Mouse (Mus musculus): ENCODE results near the gene Cdrt4. TPM values are rescaled to one million over a fixed set of nuclear protein-coding genes. Genes with fewer than 3 reads are reported as not detected.
A peak's percentile ranks its signal among the peaks of the same experiment; 100 is the strongest.

Cdrt4 gene
- polyA plus RNA-seq, 1 experiment from 2014 or later: 0.29 TPM

- H3K9me3 ChIP-seq (ENCODE audit: control insufficient read depth, low read length): no peaks in the 10 kb centered on the region
- H3K27ac ChIP-seq (replicated peaks; ENCODE audit: low read depth, low read length): no peak overlapping the region
- WGBS: 89% methylated on average over 9 of the region's 9 CpGs
- no peak overlapping the region for H3K9ac ChIP-seq (ENCODE audit: low read length)
- DNase-seq (ENCODE audit: low spot score): no peak
- H3K4me1 ChIP-seq (ENCODE audit: control insufficient read depth, insufficient read depth, low read length): 0 out of 2 replicates have a peak, but pooled peaks cover 2% of the 10 kb centered on the region
- no peaks in the 10 kb centered on the region for H3K27me3 ChIP-seq (ENCODE audit: control insufficient read depth, insufficient read depth, low read length)
- H3K36me3 ChIP-seq (ENCODE audit: control insufficient read depth, insufficient read depth, low read length): no peaks in the 10 kb centered on the region
- no peak overlapping the region for H3K4me2 ChIP-seq (ENCODE audit: low read depth, severe bottlenecking)
- ATAC-seq (ENCODE audit: insufficient number of reproducible peaks, low FRiP score, low TSS enrichment, low read depth): no peak
- H3K4me3 ChIP-seq (ENCODE audit: low read depth, low read length): no peak overlapping the region
Observed at GRCm38 (mm10) chr11:62995066-62995754, 44.2 kb downstream of the Cdrt4 start.

DNA sequence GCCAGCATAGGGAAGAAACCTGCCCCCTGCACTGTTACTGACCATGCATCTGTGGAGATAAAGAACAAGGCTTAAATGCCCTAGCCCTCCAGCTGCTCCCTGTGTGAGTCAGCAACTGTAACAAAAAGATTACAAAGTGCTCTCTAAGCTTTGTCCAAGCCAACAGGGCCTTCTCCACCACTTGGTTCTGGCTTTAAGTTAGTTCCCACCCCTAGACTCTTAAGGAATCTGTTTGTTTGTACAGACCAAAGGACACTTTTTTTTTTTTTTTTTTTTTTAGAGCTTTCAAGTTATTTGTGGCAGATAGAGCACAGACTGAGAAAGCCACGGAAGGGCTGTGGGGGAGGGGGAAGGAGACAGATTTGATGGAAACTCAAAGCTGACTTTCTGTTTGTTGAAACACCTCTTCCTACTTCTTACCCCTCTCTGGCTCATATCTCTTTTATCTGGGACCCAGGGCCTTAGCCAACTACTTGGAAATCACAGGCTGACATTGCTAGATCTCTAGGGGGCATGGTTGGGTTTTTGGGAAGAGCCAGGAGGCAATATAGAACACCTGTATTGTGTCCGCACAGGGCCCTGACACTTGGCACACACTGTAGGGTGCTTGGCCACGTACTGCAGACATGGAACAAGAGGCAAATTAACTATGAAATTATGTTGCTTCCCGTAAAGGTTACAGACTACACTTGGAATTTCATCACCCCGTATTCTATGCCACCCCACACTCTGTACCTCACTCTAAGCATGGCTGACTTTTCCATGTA is 44.9 kb downstream of the Cdrt4 start:
- no peaks in the 10 kb centered on the region for H3K36me3 ChIP-seq (ENCODE audit: control insufficient read depth, insufficient read depth, low read length)
- H3K9ac ChIP-seq (ENCODE audit: low read length): no peak overlapping the region
- H3K27ac ChIP-seq (replicated peaks; ENCODE audit: low read depth, low read length): no peak overlapping the region
- no peak for ATAC-seq (ENCODE audit: insufficient number of reproducible peaks, low FRiP score, low TSS enrichment, low read depth)
- no peak overlapping the region for H3K4me2 ChIP-seq (ENCODE audit: low read depth, severe bottlenecking)
- H3K9me3 ChIP-seq (ENCODE audit: control insufficient read depth, low read length): no peaks in the 10 kb centered on the region
- 70% methylated on average over 5 of the region's 5 CpGs for WGBS
- no peak for DNase-seq (ENCODE audit: low spot score)
- H3K4me3 ChIP-seq (ENCODE audit: low read depth, low read length): no peak overlapping the region
- no peaks in the 10 kb centered on the region for H3K27me3 ChIP-seq (ENCODE audit: control insufficient read depth, insufficient read depth, low read length)
- H3K4me1 ChIP-seq (ENCODE audit: control insufficient read depth, insufficient read depth, low read length): 0 out of 2 replicates have a peak, but pooled peaks cover 2% of the 10 kb centered on the region

- Histone ChIP-seq H3K4me1 (ENCODE audit: control insufficient read depth, insufficient read depth, low read length) (0 out of 2 replicates have a peak, but pooled peaks cover 2% of the 10 kb centered on the region), H3K36me3 (ENCODE audit: control insufficient read depth, insufficient read depth, low read length) (no peaks in the 10 kb centered on the region), H3K4me3 (ENCODE audit: low read depth, low read length) (no peak overlapping the region), H3K27me3 (ENCODE audit: control insufficient read depth, insufficient read depth, low read length) (no peaks in the 10 kb centered on the region), H3K27ac (replicated peaks; ENCODE audit: low read depth, low read length) (no peak overlapping the region), H3K9ac (ENCODE audit: low read length) (no peak overlapping the region), H3K4me2 (ENCODE audit: low read depth, severe bottlenecking) (no peak overlapping the region), H3K9me3 (ENCODE audit: control insufficient read depth, low read length) (no peaks in the 10 kb centered on the region)
- no peak for DNase-seq (ENCODE audit: low spot score)
- no peak for ATAC-seq (ENCODE audit: insufficient number of reproducible peaks, low FRiP score, low TSS enrichment, low read depth)
- 82% methylated on average over 4 of the region's 4 CpGs for WGBS
Observed at GRCm38 (mm10) chr11:62996522-62996898, 45.5 kb downstream of the Cdrt4 start.

DNA sequence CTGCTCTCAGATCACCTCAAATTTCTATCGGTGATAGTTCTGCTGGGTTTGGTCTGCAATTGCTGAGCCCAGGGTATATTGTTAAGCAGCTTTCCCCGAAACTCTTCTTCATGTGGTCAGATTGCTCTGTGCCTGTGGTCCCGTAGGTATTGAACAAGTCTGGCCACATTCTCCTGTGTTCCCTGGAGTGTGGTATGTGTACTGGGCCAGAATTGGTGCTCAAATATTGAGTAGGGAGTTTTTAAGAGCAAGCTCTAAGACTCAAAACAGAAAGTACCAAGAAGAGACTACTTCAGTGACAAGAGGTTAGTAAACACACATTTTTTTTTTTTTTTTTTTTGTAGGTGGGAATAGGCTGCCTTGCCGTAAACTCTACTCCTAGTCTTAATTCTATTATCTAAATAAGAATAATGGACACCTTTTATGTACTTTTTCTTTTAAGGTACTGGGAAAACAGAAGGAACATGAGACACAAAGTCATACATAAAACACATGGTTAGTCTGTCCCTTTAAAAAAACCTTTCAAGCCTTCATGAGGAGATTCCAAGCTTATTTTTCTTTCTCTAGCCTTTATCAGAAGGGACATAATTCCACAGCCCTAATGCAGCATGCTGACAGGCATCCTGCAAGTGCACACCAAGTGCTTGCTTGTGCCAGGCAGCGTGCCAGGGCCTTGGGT is 46.2 kb downstream of the Cdrt4 start:
- WGBS: 92% methylated on average over 5 of the region's 5 CpGs
- H3K4me2 ChIP-seq (ENCODE audit: low read depth, severe bottlenecking): no peak overlapping the region
- 0 out of 2 replicates have a peak, but pooled peaks cover 2% of the 10 kb centered on the region for H3K4me1 ChIP-seq (ENCODE audit: control insufficient read depth, insufficient read depth, low read length)
- no peaks in the 10 kb centered on the region for H3K9me3 ChIP-seq (ENCODE audit: control insufficient read depth, low read length)
- H3K36me3 ChIP-seq (ENCODE audit: control insufficient read depth, insufficient read depth, low read length): no peaks in the 10 kb centered on the region
- no peak overlapping the region for H3K9ac ChIP-seq (ENCODE audit: low read length)
- ATAC-seq (ENCODE audit: insufficient number of reproducible peaks, low FRiP score, low TSS enrichment, low read depth) (no peak), DNase-seq (ENCODE audit: low spot score) (no peak)
- H3K27me3 ChIP-seq (ENCODE audit: control insufficient read depth, insufficient read depth, low read length): no peaks in the 10 kb centered on the region
- no peak overlapping the region for H3K27ac ChIP-seq (replicated peaks; ENCODE audit: low read depth, low read length)
- no peak overlapping the region for H3K4me3 ChIP-seq (ENCODE audit: low read depth, low read length)

DNA sequence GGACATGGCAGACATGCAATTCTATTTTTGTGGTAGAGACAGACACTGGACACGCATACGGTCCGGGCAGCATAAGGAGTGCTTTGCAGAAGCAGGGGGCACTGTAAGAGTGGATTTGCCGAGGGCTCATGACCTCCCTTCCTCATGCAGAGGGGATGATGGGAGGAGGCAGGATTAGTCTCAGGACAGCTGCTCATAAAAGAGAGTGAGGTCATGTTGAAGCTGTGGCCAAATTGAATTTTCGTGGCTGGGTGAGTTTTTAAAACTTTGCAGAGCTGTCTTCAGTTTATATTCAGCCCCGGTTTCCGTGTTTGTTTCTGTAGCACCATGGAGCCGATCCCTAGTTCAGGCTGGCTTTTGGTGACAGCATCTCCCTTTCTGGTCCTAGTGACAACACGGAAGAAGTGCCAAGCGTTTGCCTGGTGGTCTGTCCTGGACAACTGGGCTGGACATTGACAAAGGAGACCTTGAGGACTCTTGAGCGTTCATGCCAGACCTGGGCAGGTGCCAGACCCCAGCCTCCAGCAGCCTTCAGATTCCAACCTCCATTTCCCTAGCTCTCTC is 46.8 kb downstream of the Cdrt4 start:
- WGBS: 73% methylated on average over 11 of the region's 11 CpGs
- Histone ChIP-seq H3K9ac (ENCODE audit: low read length) (no peak overlapping the region), H3K4me1 (ENCODE audit: control insufficient read depth, insufficient read depth, low read length) (0 out of 2 replicates have a peak, but pooled peaks cover 2% of the 10 kb centered on the region), H3K27ac (replicated peaks; ENCODE audit: low read depth, low read length) (no peak overlapping the region), H3K4me3 (ENCODE audit: low read depth, low read length) (no peak overlapping the region), H3K27me3 (ENCODE audit: control insufficient read depth, insufficient read depth, low read length) (no peaks in the 10 kb centered on the region), H3K36me3 (ENCODE audit: control insufficient read depth, insufficient read depth, low read length) (no peaks in the 10 kb centered on the region), H3K9me3 (ENCODE audit: control insufficient read depth, low read length) (no peaks in the 10 kb centered on the region), H3K4me2 (ENCODE audit: low read depth, severe bottlenecking) (no peak overlapping the region)
- DNase-seq (ENCODE audit: low spot score) (no peak), ATAC-seq (ENCODE audit: insufficient number of reproducible peaks, low FRiP score, low TSS enrichment, low read depth) (no peak)

- DNase-seq (ENCODE audit: low spot score): no peak
- Histone ChIP-seq H3K4me1 (ENCODE audit: control insufficient read depth, insufficient read depth, low read length) (peaks cover 7% of the 10 kb centered on the region; the same call in 1 of the 2 replicates), H3K27ac (replicated peaks; ENCODE audit: low read depth, low read length) (no peak overlapping the region), H3K4me2 (ENCODE audit: low read depth, severe bottlenecking) (no peak overlapping the region), H3K27me3 (ENCODE audit: control insufficient read depth, insufficient read depth, low read length) (no peaks in the 10 kb centered on the region), H3K9me3 (ENCODE audit: control insufficient read depth, low read length) (no peaks in the 10 kb centered on the region), H3K36me3 (ENCODE audit: control insufficient read depth, insufficient read depth, low read length) (no peaks in the 10 kb centered on the region), H3K4me3 (ENCODE audit: low read depth, low read length) (no peak overlapping the region), H3K9ac (ENCODE audit: low read length) (no peak overlapping the region)
- ATAC-seq (ENCODE audit: insufficient number of reproducible peaks, low FRiP score, low TSS enrichment, low read depth): no peak
- WGBS: 93% methylated on average over 8 of the region's 8 CpGs
Observed at GRCm38 (mm10) chr11:63000126-63000525, 49.1 kb downstream of the Cdrt4 start.

GRCm38 (mm10) chr11:63004617-63005016 is 53.6 kb downstream of the Cdrt4 start:
- no peak overlapping the region for H3K4me3 ChIP-seq (ENCODE audit: low read depth, low read length)
- 23% methylated on average over 6 of the region's 6 CpGs for WGBS
- H3K27me3 ChIP-seq (ENCODE audit: control insufficient read depth, insufficient read depth, low read length): no peaks in the 10 kb centered on the region
- no peak overlapping the region for H3K9ac ChIP-seq (ENCODE audit: low read length)
- no peak overlapping the region for H3K4me2 ChIP-seq (ENCODE audit: low read depth, severe bottlenecking)
- peak; percentile 59 for DNase-seq (ENCODE audit: low spot score)
- no peaks in the 10 kb centered on the region for H3K36me3 ChIP-seq (ENCODE audit: control insufficient read depth, insufficient read depth, low read length)
- H3K9me3 ChIP-seq (ENCODE audit: control insufficient read depth, low read length): no peaks in the 10 kb centered on the region
- no peak overlapping the region for H3K27ac ChIP-seq (replicated peaks; ENCODE audit: low read depth, low read length)
- ATAC-seq (ENCODE audit: insufficient number of reproducible peaks, low FRiP score, low TSS enrichment, low read depth): no peak
- peaks cover 5% of the 10 kb centered on the region; the same call in 1 of the 2 replicates for H3K4me1 ChIP-seq (ENCODE audit: control insufficient read depth, insufficient read depth, low read length)

GRCm38 (mm10) chr11:63007376-63007775 is 56.4 kb downstream of the Cdrt4 start:
- Histone ChIP-seq H3K4me3 (ENCODE audit: low read depth, low read length) (no peak overlapping the region), H3K27me3 (ENCODE audit: control insufficient read depth, insufficient read depth, low read length) (no peaks in the 10 kb centered on the region), H3K9ac (ENCODE audit: low read length) (no peak overlapping the region), H3K27ac (replicated peaks; ENCODE audit: low read depth, low read length) (no peak overlapping the region), H3K36me3 (ENCODE audit: control insufficient read depth, insufficient read depth, low read length) (no peaks in the 10 kb centered on the region), H3K9me3 (ENCODE audit: control insufficient read depth, low read length) (no peaks in the 10 kb centered on the region), H3K4me2 (ENCODE audit: low read depth, severe bottlenecking) (no peak overlapping the region), H3K4me1 (ENCODE audit: control insufficient read depth, insufficient read depth, low read length) (peaks cover 5% of the 10 kb centered on the region; the same call in 1 of the 2 replicates)
- DNase-seq (ENCODE audit: low spot score): no peak
- 88% methylated on average over 5 of the region's 5 CpGs for WGBS
- no peak for ATAC-seq (ENCODE audit: insufficient number of reproducible peaks, low FRiP score, low TSS enrichment, low read depth)
